Mouse (Mus musculus): ENCODE results near the gene Csnk1g2. TPM values are rescaled to one million over a fixed set of nuclear protein-coding genes. Genes with fewer than 3 reads are reported as not detected.
"Not testable (repeated sequence)": the region's sequence is repeated elsewhere in the genome, so short reads cannot be mapped to it uniquely, and the experiment has no call there.

Gene Csnk1g2
- polyA plus RNA-seq, 1 experiment from 2014 or later: 250 TPM

GRCm38 (mm10) chr10:80604001-80604509 lies 18.6 kb upstream of the Csnk1g2 start:
- 92% methylated on average over 7 of the region's 7 CpGs for WGBS
- Histone ChIP-seq H3K27me3 (no peaks in the 10 kb centered on the region), H3K4me2 (replicated peaks) (peak overlapping the region; percentile 86), H3K27ac (no peak overlapping the region; the same call in 1 of the 2 replicates), H3K36me3 (peaks cover 32% of the 10 kb centered on the region), H3K4me3 (peak overlapping the region; percentile 75), H3K9me3 (no peaks in the 10 kb centered on the region), H3K4me1 (peaks cover 10% of the 10 kb centered on the region), H3K9ac (peak overlapping the region; percentile 61)
- no peak for ATAC-seq (ENCODE audit: insufficient number of reproducible peaks, insufficient read depth, low FRiP score, low TSS enrichment)

DNA sequence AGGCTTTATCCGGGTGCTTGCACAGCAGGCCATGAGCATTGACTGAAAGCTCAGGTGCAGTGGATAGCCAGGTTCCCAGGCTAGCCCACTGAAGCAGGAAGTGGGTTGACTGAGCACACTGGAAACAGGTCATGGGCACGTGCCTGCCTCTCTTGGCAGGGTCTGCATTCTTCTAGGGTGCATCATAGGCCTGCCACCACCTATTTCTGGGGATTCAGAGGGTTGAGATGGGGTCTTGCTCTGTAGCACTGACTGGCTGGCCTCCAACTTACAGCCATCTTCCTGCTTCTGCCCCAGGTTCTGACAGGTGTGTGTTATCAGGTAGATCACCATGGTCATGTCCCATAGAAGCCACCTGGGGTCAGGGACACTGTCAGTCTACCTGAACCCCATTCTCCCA lies 17.6 kb upstream of the Csnk1g2 start:
- Histone ChIP-seq H3K36me3 (peaks cover 41% of the 10 kb centered on the region), H3K9me3 (no peaks in the 10 kb centered on the region)
- WGBS: 90% methylated on average over 2 of the region's 2 CpGs

DNA sequence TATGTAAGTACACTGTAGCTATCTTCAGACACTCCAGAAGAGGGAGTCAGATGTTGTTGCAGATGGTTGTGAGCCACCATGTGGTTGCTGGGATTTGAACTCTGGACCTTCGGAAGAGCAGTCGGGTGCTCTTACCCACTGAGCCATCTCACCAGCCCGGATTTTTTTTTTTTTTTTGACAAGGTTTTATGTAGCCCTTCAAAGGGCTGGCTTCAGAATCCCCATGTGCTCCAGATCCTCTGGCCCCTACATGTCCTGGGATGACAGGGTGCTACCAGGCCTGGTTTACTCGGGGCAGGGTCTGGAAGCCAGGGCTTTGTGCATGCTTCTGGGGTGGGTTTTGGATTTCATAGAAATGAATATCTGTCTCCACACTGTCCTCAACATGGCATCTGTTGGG lies 16.9 kb upstream of the Csnk1g2 start, which contains the start of gene Gm49322:
Gene Gm49322, plus strand, starts transcription at position 301 of the 400 bp plus-strand sequence.
- 76% methylated on average over 2 of the region's 4 CpGs for WGBS
- not testable (repeated sequence) for H3K4me3 ChIP-seq; H3K9ac ChIP-seq; H3K27ac ChIP-seq; H3K4me2 ChIP-seq (replicated peaks); ATAC-seq (ENCODE audit: insufficient number of reproducible peaks, insufficient read depth, low FRiP score, low TSS enrichment); H3K27me3 ChIP-seq; H3K9me3 ChIP-seq
- peaks cover 41% of the 10 kb centered on the region for H3K36me3 ChIP-seq
- H3K4me1 ChIP-seq: peaks cover 10% of the 10 kb centered on the region

More for the DNA sequence above, 17.6 kb upstream of the Csnk1g2 start:
- Histone ChIP-seq H3K9ac (no peak overlapping the region), H3K4me1 (peaks cover 10% of the 10 kb centered on the region), H3K27ac (no peak overlapping the region), H3K4me3 (no peak overlapping the region), H3K27me3 (no peaks in the 10 kb centered on the region), H3K4me2 (replicated peaks) (no peak overlapping the region)
- ATAC-seq (ENCODE audit: insufficient number of reproducible peaks, insufficient read depth, low FRiP score, low TSS enrichment): no peak

DNA sequence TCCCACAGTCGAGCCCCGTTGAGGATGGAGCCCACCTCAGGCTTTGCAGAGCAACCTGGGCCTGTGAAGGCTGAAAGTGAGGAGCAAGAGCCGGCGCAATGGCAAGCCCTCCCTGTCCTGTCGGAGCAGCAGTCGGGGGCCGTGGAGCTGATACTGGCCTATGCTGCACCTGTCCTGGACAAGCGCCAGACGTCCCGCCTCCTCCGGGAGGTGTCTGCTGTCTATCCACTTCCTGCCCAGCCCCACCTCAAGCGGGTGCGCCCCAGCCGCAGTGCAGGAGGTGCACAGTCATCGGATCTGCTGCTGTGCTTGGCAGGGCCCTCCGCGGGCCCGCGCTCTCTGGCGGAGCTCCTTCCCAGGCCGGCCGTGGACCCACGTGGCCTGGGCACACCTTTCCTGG lies 16.3 kb upstream of the Csnk1g2 start:
- no peak overlapping the region for H3K4me2 ChIP-seq (replicated peaks)
- peaks cover 41% of the 10 kb centered on the region for H3K36me3 ChIP-seq
- H3K27ac ChIP-seq: no peak overlapping the region
- no peak overlapping the region for H3K9ac ChIP-seq
- H3K4me3 ChIP-seq: no peak overlapping the region
- ATAC-seq (ENCODE audit: insufficient number of reproducible peaks, insufficient read depth, low FRiP score, low TSS enrichment): no peak
- no peaks in the 10 kb centered on the region for H3K9me3 ChIP-seq
- peaks cover 10% of the 10 kb centered on the region for H3K4me1 ChIP-seq
- no peaks in the 10 kb centered on the region for H3K27me3 ChIP-seq
- 89% methylated on average over 23 of the region's 23 CpGs for WGBS

DNA sequence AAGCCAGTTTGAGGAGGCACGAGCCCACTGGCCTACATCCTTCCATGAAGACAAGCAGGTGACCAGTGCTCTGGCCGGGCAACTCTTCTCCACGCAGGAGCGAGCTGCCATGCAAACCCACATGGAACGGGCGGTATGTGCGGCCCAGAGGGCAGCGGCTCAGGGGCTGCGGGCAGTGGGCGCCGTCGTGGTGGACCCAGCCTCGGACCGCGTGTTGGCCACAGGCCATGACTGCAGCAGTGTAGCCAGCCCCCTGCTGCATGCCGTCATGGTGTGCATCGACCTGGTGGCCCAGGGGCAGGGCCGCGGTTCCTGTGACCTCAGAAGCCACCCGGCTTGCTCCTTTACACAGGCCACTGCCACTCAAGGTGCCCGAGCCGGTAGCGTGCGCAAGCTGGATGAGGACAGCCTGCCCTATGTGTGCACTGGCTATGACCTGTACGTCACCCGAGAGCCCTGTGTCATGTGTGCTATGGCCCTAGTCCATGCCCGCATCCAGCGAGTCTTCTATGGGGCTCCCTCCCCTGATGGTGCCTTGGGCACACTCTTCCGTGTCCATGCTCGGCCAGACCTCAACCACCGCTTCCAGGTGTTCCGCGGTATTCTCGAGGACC lies 15.8 kb upstream of the Csnk1g2 start:
- ATAC-seq (ENCODE audit: insufficient number of reproducible peaks, insufficient read depth, low FRiP score, low TSS enrichment): no peak
- Histone ChIP-seq H3K27me3 (no peaks in the 10 kb centered on the region), H3K4me1 (peaks cover 10% of the 10 kb centered on the region), H3K9ac (no peak overlapping the region), H3K4me2 (replicated peaks) (no peak overlapping the region), H3K4me3 (no peak overlapping the region), H3K27ac (no peak overlapping the region), H3K36me3 (peaks cover 42% of the 10 kb centered on the region), H3K9me3 (no peaks in the 10 kb centered on the region)
- 95% methylated on average over 34 of the region's 34 CpGs for WGBS

DNA sequence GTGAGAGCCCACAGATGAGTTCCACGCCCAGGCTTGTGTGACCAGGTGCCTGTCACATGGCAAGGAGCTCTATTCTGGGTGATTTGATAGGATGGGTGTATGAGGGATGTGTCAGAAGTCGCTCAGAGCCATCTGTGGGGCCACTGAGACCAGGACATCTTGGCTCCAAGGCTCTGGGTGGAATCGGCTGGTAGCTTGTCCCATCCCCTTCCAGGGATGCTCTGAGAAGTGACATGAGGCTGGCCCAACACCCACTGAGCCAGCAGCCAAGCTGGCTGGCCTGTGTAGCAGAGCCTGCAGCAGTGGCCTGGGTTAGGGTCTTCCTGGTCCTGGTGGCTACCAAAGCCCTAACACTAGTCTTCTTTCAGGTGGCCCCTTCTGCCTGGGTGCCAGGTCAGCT lies 14.2 kb upstream of the Csnk1g2 start:
- H3K27ac ChIP-seq: no peak overlapping the region
- 83% methylated on average over 3 of the region's 3 CpGs for WGBS
- H3K4me2 ChIP-seq (replicated peaks): no peak overlapping the region
- peaks cover 8% of the 10 kb centered on the region for H3K4me1 ChIP-seq
- no peaks in the 10 kb centered on the region for H3K9me3 ChIP-seq
- ATAC-seq (ENCODE audit: insufficient number of reproducible peaks, insufficient read depth, low FRiP score, low TSS enrichment): no peak
- peaks cover 49% of the 10 kb centered on the region for H3K36me3 ChIP-seq
- no peaks in the 10 kb centered on the region for H3K27me3 ChIP-seq
- H3K4me3 ChIP-seq: no peak overlapping the region
- no peak overlapping the region for H3K9ac ChIP-seq

- H3K9ac ChIP-seq: no peak overlapping the region
- no peak for ATAC-seq (ENCODE audit: insufficient number of reproducible peaks, insufficient read depth, low FRiP score, low TSS enrichment)
- H3K4me1 ChIP-seq: no peaks in the 10 kb centered on the region
- no peak overlapping the region for H3K4me2 ChIP-seq (replicated peaks)
- no peaks in the 10 kb centered on the region for H3K27me3 ChIP-seq
- peaks cover 50% of the 10 kb centered on the region for H3K36me3 ChIP-seq
- 93% methylated on average over 10 of the region's 10 CpGs for WGBS
- H3K27ac ChIP-seq: no peak overlapping the region
- no peaks in the 10 kb centered on the region for H3K9me3 ChIP-seq
- H3K4me3 ChIP-seq: no peak overlapping the region
These were observed 13.2 kb upstream of the Csnk1g2 start for GRCm38 (mm10) chr10:80609269-80609924.

GRCm38 (mm10) chr10:80610116-80610785 lies 12.4 kb upstream of the Csnk1g2 start:
- Histone ChIP-seq H3K9ac (no peak overlapping the region), H3K4me2 (replicated peaks) (no peak overlapping the region), H3K4me1 (no peaks in the 10 kb centered on the region), H3K4me3 (no peak overlapping the region), H3K36me3 (peaks cover 58% of the 10 kb centered on the region), H3K27me3 (no peaks in the 10 kb centered on the region), H3K27ac (no peak overlapping the region), H3K9me3 (no peaks in the 10 kb centered on the region)
- no peak for ATAC-seq (ENCODE audit: insufficient number of reproducible peaks, insufficient read depth, low FRiP score, low TSS enrichment)
- WGBS: 92% methylated on average over 9 of the region's 9 CpGs

GRCm38 (mm10) chr10:80611024-80611423 lies 11.6 kb upstream of the Csnk1g2 start:
- no peak overlapping the region for H3K9ac ChIP-seq
- WGBS: 74% methylated on average over 4 of the region's 4 CpGs
- H3K27me3 ChIP-seq: no peaks in the 10 kb centered on the region
- no peaks in the 10 kb centered on the region for H3K9me3 ChIP-seq
- H3K4me2 ChIP-seq (replicated peaks): no peak overlapping the region
- no peak for ATAC-seq (ENCODE audit: insufficient number of reproducible peaks, insufficient read depth, low FRiP score, low TSS enrichment)
- H3K4me1 ChIP-seq: no peaks in the 10 kb centered on the region
- H3K36me3 ChIP-seq: peaks cover 64% of the 10 kb centered on the region
- H3K27ac ChIP-seq: no peak overlapping the region
- H3K4me3 ChIP-seq: no peak overlapping the region

DNA sequence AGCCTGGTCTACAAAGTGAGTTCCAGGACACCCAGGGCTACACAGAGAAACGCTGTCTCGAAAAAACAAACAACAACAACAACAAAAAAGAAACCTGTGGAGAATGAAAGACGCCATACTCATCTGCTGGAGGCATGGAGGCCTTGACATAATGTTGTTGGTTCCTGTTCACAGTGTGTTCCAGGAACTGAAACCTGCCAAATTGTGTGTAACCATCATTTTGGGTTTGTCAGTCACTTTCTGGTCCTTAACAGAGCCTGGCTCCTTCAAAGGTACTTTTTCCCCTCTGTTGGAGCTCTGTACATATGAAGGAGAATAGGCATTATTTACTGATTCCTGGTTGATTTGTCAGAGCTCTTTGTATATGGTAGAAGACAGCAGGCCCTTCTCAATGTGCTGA lies 10.7 kb upstream of the Csnk1g2 start:
- no peaks in the 10 kb centered on the region for H3K9me3 ChIP-seq
- H3K9ac ChIP-seq: no peak overlapping the region
- H3K27ac ChIP-seq: no peak overlapping the region
- ATAC-seq (ENCODE audit: insufficient number of reproducible peaks, insufficient read depth, low FRiP score, low TSS enrichment): no peak
- H3K36me3 ChIP-seq: peaks cover 55% of the 10 kb centered on the region
- H3K4me1 ChIP-seq: no peaks in the 10 kb centered on the region
- no peaks in the 10 kb centered on the region for H3K27me3 ChIP-seq
- no peak overlapping the region for H3K4me3 ChIP-seq
- no peak overlapping the region for H3K4me2 ChIP-seq (replicated peaks)
- 86% methylated on average over 3 of the region's 3 CpGs for WGBS

GRCm38 (mm10) chr10:80613821-80614220 lies 8.8 kb upstream of the Csnk1g2 start:
- H3K9me3 ChIP-seq: no peaks in the 10 kb centered on the region
- no peak overlapping the region for H3K9ac ChIP-seq
- no peaks in the 10 kb centered on the region for H3K27me3 ChIP-seq
- H3K4me2 ChIP-seq (replicated peaks): no peak overlapping the region
- 82% methylated on average over 3 of the region's 3 CpGs for WGBS
- H3K27ac ChIP-seq: no peak overlapping the region
- H3K36me3 ChIP-seq: peaks cover 36% of the 10 kb centered on the region
- H3K4me3 ChIP-seq: no peak overlapping the region
- no peaks in the 10 kb centered on the region for H3K4me1 ChIP-seq
- ATAC-seq (ENCODE audit: insufficient number of reproducible peaks, insufficient read depth, low FRiP score, low TSS enrichment): no peak

GRCm38 (mm10) chr10:80614351-80614750 lies 8.3 kb upstream of the Csnk1g2 start:
- no peak overlapping the region for H3K4me3 ChIP-seq
- H3K27me3 ChIP-seq: no peaks in the 10 kb centered on the region
- no peaks in the 10 kb centered on the region for H3K9me3 ChIP-seq
- H3K4me2 ChIP-seq (replicated peaks): no peak overlapping the region
- peaks cover 31% of the 10 kb centered on the region for H3K36me3 ChIP-seq
- H3K4me1 ChIP-seq: no peaks in the 10 kb centered on the region
- WGBS: 91% methylated on average over 6 of the region's 6 CpGs
- ATAC-seq (ENCODE audit: insufficient number of reproducible peaks, insufficient read depth, low FRiP score, low TSS enrichment): no peak
- no peak overlapping the region for H3K9ac ChIP-seq
- H3K27ac ChIP-seq: no peak overlapping the region

Data from embryonic facial prominence, embryonic 12.5 days (tissue).